Mouse (Mus musculus): ENCODE results near the gene Lrba.

DNA sequence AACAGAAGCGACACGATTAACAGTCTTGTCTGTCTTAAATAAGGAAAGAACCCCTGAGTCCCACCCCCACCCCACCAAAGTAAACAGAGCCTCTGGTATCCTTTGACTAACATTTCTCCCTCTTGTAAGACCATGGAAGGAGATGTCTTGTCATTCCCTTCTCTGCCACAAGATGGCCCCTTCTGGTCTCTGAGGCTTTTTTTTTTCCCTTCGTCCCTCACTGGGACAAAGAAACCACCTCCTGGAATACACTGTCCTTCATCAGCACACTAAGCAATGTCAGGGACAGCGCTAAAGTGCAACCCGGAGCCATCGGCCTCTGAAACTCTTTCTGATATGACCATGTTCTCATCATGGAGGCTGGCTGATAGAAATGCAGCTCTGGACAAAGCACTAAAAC, 564.2 kb downstream of the Lrba start:
- TF ChIP-seq CTCF (IDR thresholded peaks at IDR 0.05; ENCODE audit: low read depth) (peak; percentile 84), EP300 (optimal IDR thresholded peaks at IDR 0.05) (no peak)
